Mouse (Mus musculus): ENCODE measurements around the gene Defb19. TPM values are rescaled to one million over a fixed set of nuclear protein-coding genes. Genes with fewer than 3 reads are reported as not detected.

The Defb19 gene
- polyA plus RNA-seq, 1 experiment: 2.9 TPM

- H3K27ac ChIP-seq (ENCODE audit: insufficient read depth, low read depth, low read length): no peak overlapping the region
- WGBS: 95% methylated on average over 1 of the region's 1 CpGs
- TF ChIP-seq CTCF (conservative IDR thresholded peaks at IDR 0.05; ENCODE audit: insufficient read depth, insufficient read length, low read depth, low read length) (no peak), POLR2A (IDR thresholded peaks at IDR 0.05; ENCODE audit: low read depth, low read length) (no peak)
- no peaks in the 10 kb centered on the region for H3K4me1 ChIP-seq (ENCODE audit: control insufficient read depth, insufficient read depth, low read length)
- H3K4me3 ChIP-seq (ENCODE audit: insufficient read depth, low read depth, low read length): no peak overlapping the region
- H3K36me3 ChIP-seq (ENCODE audit: control insufficient read depth, insufficient read depth, low read length): no peaks in the 10 kb centered on the region
- no peak for DNase-seq
- no peaks in the 10 kb centered on the region for H3K27me3 ChIP-seq (replicated peaks; ENCODE audit: control insufficient read depth, insufficient read depth, low read length)
Measured at GRCm38 (mm10) chr2:152608719-152609118, 28.6 kb upstream of the Defb19 start.

- H3K27me3 ChIP-seq (replicated peaks; ENCODE audit: control insufficient read depth, insufficient read depth, low read length): no peaks in the 10 kb centered on the region
- no peak for TF ChIP-seq CTCF (conservative IDR thresholded peaks at IDR 0.05; ENCODE audit: insufficient read depth, insufficient read length, low read depth, low read length)
- no peak for TF ChIP-seq POLR2A (IDR thresholded peaks at IDR 0.05; ENCODE audit: low read depth, low read length)
- no peak overlapping the region for H3K4me3 ChIP-seq (ENCODE audit: insufficient read depth, low read depth, low read length)
- no peak overlapping the region for H3K27ac ChIP-seq (ENCODE audit: insufficient read depth, low read depth, low read length)
- no peak for DNase-seq
- no peaks in the 10 kb centered on the region for H3K36me3 ChIP-seq (ENCODE audit: control insufficient read depth, insufficient read depth, low read length)
- 25% methylated on average over 6 of the region's 6 CpGs for WGBS
- H3K4me1 ChIP-seq (ENCODE audit: control insufficient read depth, insufficient read depth, low read length): no peaks in the 10 kb centered on the region
Measured at GRCm38 (mm10) chr2:152607746-152608145, 27.6 kb upstream of the Defb19 start.

- H3K27me3 ChIP-seq (replicated peaks; ENCODE audit: control insufficient read depth, insufficient read depth, low read length): no peaks in the 10 kb centered on the region
- TF ChIP-seq POLR2A (IDR thresholded peaks at IDR 0.05; ENCODE audit: low read depth, low read length) (no peak), CTCF (conservative IDR thresholded peaks at IDR 0.05; ENCODE audit: insufficient read depth, insufficient read length, low read depth, low read length) (peak; percentile 67; the same call in 1 of the 2 replicates)
- peak; percentile 82 for DNase-seq
- WGBS: 59% methylated on average over 15 of the region's 15 CpGs
- H3K27ac ChIP-seq (ENCODE audit: insufficient read depth, low read depth, low read length): no peak within 1 kb of the TSS
- H3K4me3 ChIP-seq (ENCODE audit: insufficient read depth, low read depth, low read length): no peak within 1 kb of the TSS
- H3K4me1 ChIP-seq (ENCODE audit: control insufficient read depth, insufficient read depth, low read length): no peaks in the 10 kb centered on the region
- no peaks in the 10 kb centered on the region for H3K36me3 ChIP-seq (ENCODE audit: control insufficient read depth, insufficient read depth, low read length)
Measured at GRCm38 (mm10) chr2:152604057-152604456, 23.9 kb upstream of the Defb19 start, which contains the start of gene Defb36. TSS of gene Defb36 (plus strand) at chr2:152604327.

- no peak for DNase-seq
- no peak overlapping the region for H3K27ac ChIP-seq (ENCODE audit: insufficient read depth, low read depth, low read length)
- H3K36me3 ChIP-seq (ENCODE audit: control insufficient read depth, insufficient read depth, low read length): no peaks in the 10 kb centered on the region
- H3K4me3 ChIP-seq (ENCODE audit: insufficient read depth, low read depth, low read length): no peak overlapping the region
- WGBS: 74% methylated on average over 4 of the region's 4 CpGs
- no peaks in the 10 kb centered on the region for H3K27me3 ChIP-seq (replicated peaks; ENCODE audit: control insufficient read depth, insufficient read depth, low read length)
- no peaks in the 10 kb centered on the region for H3K4me1 ChIP-seq (ENCODE audit: control insufficient read depth, insufficient read depth, low read length)
- TF ChIP-seq CTCF (conservative IDR thresholded peaks at IDR 0.05; ENCODE audit: insufficient read depth, insufficient read length, low read depth, low read length) (peak; percentile 27; the same call in 1 of the 2 replicates), POLR2A (IDR thresholded peaks at IDR 0.05; ENCODE audit: low read depth, low read length) (no peak)
Measured at GRCm38 (mm10) chr2:152601275-152601960, 21.3 kb upstream of the Defb19 start.

GRCm38 (mm10) chr2:152600076-152600475 lies 20.0 kb upstream of the Defb19 start:
- TF ChIP-seq CTCF (conservative IDR thresholded peaks at IDR 0.05; ENCODE audit: insufficient read depth, insufficient read length, low read depth, low read length) (no peak), POLR2A (IDR thresholded peaks at IDR 0.05; ENCODE audit: low read depth, low read length) (no peak)
- 79% methylated on average over 6 of the region's 6 CpGs for WGBS
- H3K27ac ChIP-seq (ENCODE audit: insufficient read depth, low read depth, low read length): no peak overlapping the region

GRCm38 (mm10) chr2:152599299-152599698 lies 19.2 kb upstream of the Defb19 start, which contains the start of gene Defb45:
TSS of gene Defb45 (minus strand) at chr2:152599399.
- WGBS: 62% methylated on average over 7 of the region's 7 CpGs

More at GRCm38 (mm10) chr2:152600076-152600475, 20.0 kb upstream of the Defb19 start:
- Histone ChIP-seq H3K4me3 (ENCODE audit: insufficient read depth, low read depth, low read length) (no peak overlapping the region), H3K27me3 (replicated peaks; ENCODE audit: control insufficient read depth, insufficient read depth, low read length) (no peaks in the 10 kb centered on the region), H3K36me3 (ENCODE audit: control insufficient read depth, insufficient read depth, low read length) (no peaks in the 10 kb centered on the region), H3K4me1 (ENCODE audit: control insufficient read depth, insufficient read depth, low read length) (no peaks in the 10 kb centered on the region)
- no peak for DNase-seq

GRCm38 (mm10) chr2:152589021-152589420 lies 8.9 kb upstream of the Defb19 start:
- Histone ChIP-seq H3K27ac (ENCODE audit: insufficient read depth, low read depth, low read length) (no peak overlapping the region), H3K36me3 (ENCODE audit: control insufficient read depth, insufficient read depth, low read length) (no peaks in the 10 kb centered on the region), H3K27me3 (replicated peaks; ENCODE audit: control insufficient read depth, insufficient read depth, low read length) (no peaks in the 10 kb centered on the region), H3K4me3 (ENCODE audit: insufficient read depth, low read depth, low read length) (no peak overlapping the region), H3K4me1 (ENCODE audit: control insufficient read depth, insufficient read depth, low read length) (peaks cover 6% of the 10 kb centered on the region; the same call in 1 of the 2 replicates)
- TF ChIP-seq POLR2A (IDR thresholded peaks at IDR 0.05; ENCODE audit: low read depth, low read length): no peak
- no peak for TF ChIP-seq CTCF (conservative IDR thresholded peaks at IDR 0.05; ENCODE audit: insufficient read depth, insufficient read length, low read depth, low read length)
- peak; percentile 48 for DNase-seq
- 36% methylated on average over 6 of the region's 6 CpGs for WGBS

More at GRCm38 (mm10) chr2:152599299-152599698, 19.2 kb upstream of the Defb19 start, which contains the start of gene Defb45:
- no peaks in the 10 kb centered on the region for H3K36me3 ChIP-seq (ENCODE audit: control insufficient read depth, insufficient read depth, low read length)
- no peak for DNase-seq
- no peak within 1 kb of the TSS for H3K27ac ChIP-seq (ENCODE audit: insufficient read depth, low read depth, low read length)
- no peaks in the 10 kb centered on the region for H3K4me1 ChIP-seq (ENCODE audit: control insufficient read depth, insufficient read depth, low read length)
- no peaks in the 10 kb centered on the region for H3K27me3 ChIP-seq (replicated peaks; ENCODE audit: control insufficient read depth, insufficient read depth, low read length)
- no peak for TF ChIP-seq POLR2A (IDR thresholded peaks at IDR 0.05; ENCODE audit: low read depth, low read length)
- TF ChIP-seq CTCF (conservative IDR thresholded peaks at IDR 0.05; ENCODE audit: insufficient read depth, insufficient read length, low read depth, low read length): no peak
- H3K4me3 ChIP-seq (ENCODE audit: insufficient read depth, low read depth, low read length): no peak within 1 kb of the TSS

Data from kidney, adult 2 months (tissue).